Mouse (Mus musculus) hindbrain, embryonic 12.5 days (tissue): ENCODE data around the gene Vti1a. TPM values are rescaled to one million over a fixed set of nuclear protein-coding genes. Genes with fewer than 3 reads are reported as not detected.
A peak's percentile ranks its signal among the peaks of the same experiment; 100 is the strongest.

ENCODE experiments used
- ATAC-seq: fragments of 200-750 bp; cut with Nextera tagmentation; 2 replicates; pipeline ENCODE4 v1.8.0; 2017; ENCODE audit warnings: moderate TSS enrichment; ENCODE audit not compliant: low FRiP score
- H3K27ac ChIP-seq: fragments of 300-500 bp; sonication (generic); 2 replicates; pipeline ENCODE4 v1.5.1; 2016; ENCODE audit warnings: mild to moderate bottlenecking
- H3K27me3 ChIP-seq: fragments of 300-500 bp; sonication (generic); 2 replicates; pipeline ENCODE4 v1.6.1; 2016; ENCODE audit warnings: mild to moderate bottlenecking
- H3K36me3 ChIP-seq: fragments of 300-500 bp; sonication (generic); 2 replicates; pipeline ENCODE4 v1.6.1; 2016; ENCODE audit warnings: mild to moderate bottlenecking
- H3K4me1 ChIP-seq: fragments of 300-500 bp; sonication (generic); 2 replicates; pipeline ENCODE4 v1.6.1; 2016
- H3K4me2 ChIP-seq: fragments of 300-500 bp; sonication (generic); replicated peaks from 2 replicates; pipeline ENCODE4 v1.6.1; 2016; ENCODE audit warnings: mild to moderate bottlenecking
- H3K4me3 ChIP-seq: fragments of 300-500 bp; sonication (generic); 2 replicates; pipeline ENCODE4 v1.5.1; 2016; ENCODE audit warnings: mild to moderate bottlenecking
- H3K9ac ChIP-seq: fragments of 300-500 bp; sonication (generic); 2 replicates; pipeline ENCODE4 v1.6.1; 2016; ENCODE audit warnings: mild to moderate bottlenecking, moderate library complexity
- H3K9me3 ChIP-seq: fragments of 300-500 bp; sonication (generic); replicated peaks from 2 replicates; pipeline ENCODE4 v1.6.1; 2016; ENCODE audit warnings: mild to moderate bottlenecking
- WGBS: fragments of 180-500 bp; shearing (Covaris S2); methylation state at CpG from one replicate; pipeline ENCODE4 v1.1.7; 2016; 5-methylcytosine and 5-hydroxymethylcytosine counted together
- polyA plus RNA-seq: library from polyadenylated mRNA; unstranded; fragments of >200 nt; fragmentation: Nextera tagmentation; extraction: Ambion mirVana; gene quantifications from 2 replicates; pipeline ENCODE4 v1.2.1, GENCODE M21; 2016

Gene Vti1a
- 28.8 and 32.3 TPM in 2 replicates for polyA plus RNA-seq

DNA sequence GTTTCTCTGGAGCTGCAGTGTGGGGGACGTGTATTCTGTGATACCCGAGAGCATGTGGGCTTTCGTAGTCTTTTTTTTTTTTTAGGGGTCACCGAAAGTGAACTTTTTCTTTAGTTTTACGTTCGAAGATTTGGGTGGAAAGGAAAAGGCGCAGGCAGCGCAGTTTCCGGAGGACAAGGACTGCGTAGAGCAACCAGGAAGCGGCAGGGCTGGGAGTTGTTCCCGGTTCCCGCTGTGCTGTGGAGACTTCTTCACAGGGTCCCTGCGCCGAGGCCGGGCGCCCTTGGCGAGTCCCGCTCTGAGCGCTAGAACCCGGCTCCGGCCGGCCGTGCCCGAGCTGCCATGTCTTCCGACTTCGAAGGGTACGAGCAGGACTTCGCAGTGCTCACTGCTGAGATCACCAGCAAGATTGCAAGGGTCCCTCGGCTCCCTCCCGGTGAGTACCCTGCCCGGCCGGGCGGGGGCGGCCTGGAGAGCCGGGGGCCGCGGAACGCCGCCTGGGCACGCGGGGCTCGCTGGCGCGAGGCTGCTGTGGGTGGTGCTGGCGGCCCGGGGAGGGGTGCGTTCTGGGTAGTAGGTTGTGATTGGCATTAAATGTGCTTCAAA, at the start of gene Vti1a:
TSS of gene Vti1a (plus strand) at position 187 of the 606 bp plus-strand sequence.
- Histone ChIP-seq H3K9ac (peak within 1 kb of the TSS; percentile 83), H3K27me3 (no peaks in the 10 kb centered on the region), H3K27ac (peak within 1 kb of the TSS; percentile 80), H3K4me2 (peak within 1 kb of the TSS; percentile 97), H3K4me1 (peaks cover 26% of the 10 kb centered on the region), H3K4me3 (peak within 1 kb of the TSS; percentile 84), H3K36me3 (peaks cover 9% of the 10 kb centered on the region), H3K9me3 (no peaks in the 10 kb centered on the region)
- ATAC-seq: peak; percentile 88
- under 1% methylated on average over 48 of the region's 48 CpGs for WGBS

DNA sequence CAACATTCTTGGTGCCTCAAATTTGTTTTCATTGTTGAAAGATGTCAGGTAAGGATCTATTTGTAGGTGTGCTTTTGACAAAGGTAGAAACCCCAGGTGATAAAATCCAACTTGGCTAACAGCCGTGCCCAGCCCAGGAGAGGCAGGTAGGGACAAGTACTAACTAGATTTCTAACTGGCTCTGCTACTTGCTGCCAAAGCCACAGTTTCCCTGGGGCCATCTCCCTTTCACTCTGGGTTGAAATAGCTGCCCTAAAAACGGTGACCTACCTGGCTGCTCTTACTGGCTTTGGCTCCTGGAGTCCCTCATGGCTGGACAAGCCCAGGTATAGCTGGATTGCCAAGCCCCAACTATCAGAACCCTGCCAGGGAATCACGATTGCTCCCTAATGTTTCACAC, 49.3 kb upstream of the Vti1a start:
- H3K36me3 ChIP-seq: no peaks in the 10 kb centered on the region
- H3K27me3 ChIP-seq: no peaks in the 10 kb centered on the region
- no peak overlapping the region for H3K9ac ChIP-seq
- H3K9me3 ChIP-seq: no peaks in the 10 kb centered on the region
- H3K4me1 ChIP-seq: peaks cover 2% of the 10 kb centered on the region; the same call in 1 of the 2 replicates
- 83% methylated on average over 3 of the region's 3 CpGs for WGBS
- H3K4me3 ChIP-seq: no peak overlapping the region
- no peak overlapping the region for H3K4me2 ChIP-seq
- no peak overlapping the region for H3K27ac ChIP-seq
- ATAC-seq: no peak

DNA sequence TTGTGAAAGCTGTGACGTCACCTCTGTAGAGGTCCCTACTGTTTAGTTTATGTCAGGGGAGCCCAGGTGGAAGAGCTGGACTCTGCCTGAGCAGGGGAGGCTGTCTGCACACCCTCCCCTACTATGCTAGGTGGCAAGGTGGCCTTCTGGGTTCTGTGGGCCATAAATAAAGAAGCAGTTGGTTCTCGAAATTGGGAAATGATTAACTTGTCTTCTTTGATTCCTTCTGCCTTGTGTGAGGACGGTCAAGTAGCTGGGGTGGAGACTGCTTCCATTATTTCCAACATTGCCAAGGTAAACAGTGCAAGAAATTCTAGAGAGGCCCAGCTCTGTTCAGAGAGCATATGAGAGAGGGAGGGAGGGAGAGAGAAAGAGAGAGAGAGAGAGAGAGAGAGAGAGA, 47.9 kb upstream of the Vti1a start:
- H3K9me3 ChIP-seq: no peaks in the 10 kb centered on the region
- H3K4me1 ChIP-seq: peaks cover 2% of the 10 kb centered on the region; the same call in 1 of the 2 replicates
- no peaks in the 10 kb centered on the region for H3K36me3 ChIP-seq
- H3K4me2 ChIP-seq: no peak overlapping the region
- no peak overlapping the region for H3K4me3 ChIP-seq
- 77% methylated on average over 3 of the region's 3 CpGs for WGBS
- H3K27me3 ChIP-seq: no peaks in the 10 kb centered on the region
- H3K27ac ChIP-seq: no peak overlapping the region
- no peak for ATAC-seq
- H3K9ac ChIP-seq: no peak overlapping the region

DNA sequence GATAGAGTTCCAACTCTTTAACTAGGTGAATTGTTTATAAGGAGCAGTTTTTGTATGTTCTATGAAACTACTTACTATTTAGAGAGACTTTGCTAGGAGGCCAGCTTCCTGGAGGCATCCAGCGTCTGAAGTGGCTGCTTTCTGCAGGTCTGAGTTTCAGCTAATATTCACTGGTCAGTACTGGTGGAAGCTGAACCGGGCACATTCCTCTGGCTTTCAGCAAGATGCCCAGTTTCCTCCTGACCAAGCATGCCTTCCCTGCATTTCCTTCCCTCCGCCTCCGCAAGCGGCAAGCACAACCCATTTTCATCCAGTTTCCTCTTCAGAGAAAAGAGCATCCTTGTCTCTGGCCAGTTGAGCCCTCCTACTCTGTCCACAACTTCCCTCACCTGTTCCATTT, 47.0 kb upstream of the Vti1a start:
- Histone ChIP-seq H3K4me3 (no peak overlapping the region), H3K9me3 (no peaks in the 10 kb centered on the region), H3K4me1 (peaks cover 2% of the 10 kb centered on the region; the same call in 1 of the 2 replicates), H3K4me2 (no peak overlapping the region), H3K36me3 (no peaks in the 10 kb centered on the region), H3K27me3 (no peaks in the 10 kb centered on the region), H3K27ac (no peak overlapping the region), H3K9ac (no peak overlapping the region)
- 80% methylated on average over 5 of the region's 5 CpGs for WGBS
- no peak for ATAC-seq

DNA sequence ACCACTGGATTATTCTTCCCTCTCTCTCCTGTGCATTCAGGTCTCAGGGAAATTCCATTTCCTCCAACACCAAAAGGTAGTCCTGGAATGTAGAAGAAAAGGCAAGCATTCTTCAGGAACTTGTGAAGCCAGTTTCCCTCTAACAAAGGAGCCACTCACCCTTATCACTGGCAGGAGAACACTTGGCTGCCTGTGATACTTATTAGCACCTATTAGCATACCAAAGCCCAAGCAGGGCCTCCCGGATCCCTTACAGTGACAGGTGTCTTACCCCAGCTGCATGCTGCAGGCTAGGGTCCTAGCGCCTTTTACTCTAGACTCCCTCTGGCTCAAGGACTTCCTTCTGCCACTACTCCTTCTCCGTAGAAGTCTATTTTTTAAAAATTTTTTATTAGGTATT, 44.6 kb upstream of the Vti1a start:
- no peak for ATAC-seq
- WGBS: 38% methylated on average over 3 of the region's 3 CpGs

DNA sequence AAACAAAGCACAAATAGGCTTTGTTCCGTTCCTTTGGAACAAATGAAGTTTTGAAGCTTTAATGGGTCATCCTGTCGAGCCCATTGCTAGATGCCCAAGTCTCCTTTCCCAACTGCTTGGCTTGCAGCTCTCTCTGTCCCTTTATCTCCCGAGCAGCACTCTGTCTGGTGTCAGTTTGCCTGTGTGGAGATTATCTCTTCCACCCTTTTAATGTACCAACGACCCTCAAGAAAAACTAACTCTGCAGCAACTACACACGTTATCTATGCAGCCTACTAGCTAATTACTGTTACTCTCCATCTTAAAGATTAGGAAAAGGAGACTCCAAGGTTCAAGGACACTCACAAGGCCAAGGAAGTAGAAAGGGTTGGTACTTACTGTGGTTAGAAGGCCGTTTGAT, 42.8 kb upstream of the Vti1a start:
- WGBS: 85% methylated on average over 6 of the region's 6 CpGs
- Histone ChIP-seq H3K9me3 (no peaks in the 10 kb centered on the region), H3K27me3 (no peaks in the 10 kb centered on the region), H3K36me3 (no peaks in the 10 kb centered on the region), H3K4me1 (peaks cover 2% of the 10 kb centered on the region; the same call in 1 of the 2 replicates), H3K4me3 (no peak overlapping the region), H3K27ac (no peak overlapping the region), H3K4me2 (no peak overlapping the region), H3K9ac (no peak overlapping the region)
- ATAC-seq: no peak

More for the DNA sequence above, 44.6 kb upstream of the Vti1a start:
- no peaks in the 10 kb centered on the region for H3K9me3 ChIP-seq
- no peak overlapping the region for H3K4me3 ChIP-seq
- no peak overlapping the region for H3K4me2 ChIP-seq
- no peaks in the 10 kb centered on the region for H3K27me3 ChIP-seq
- no peak overlapping the region for H3K9ac ChIP-seq
- peaks cover 2% of the 10 kb centered on the region; the same call in 1 of the 2 replicates for H3K4me1 ChIP-seq
- H3K27ac ChIP-seq: no peak overlapping the region
- no peaks in the 10 kb centered on the region for H3K36me3 ChIP-seq

DNA sequence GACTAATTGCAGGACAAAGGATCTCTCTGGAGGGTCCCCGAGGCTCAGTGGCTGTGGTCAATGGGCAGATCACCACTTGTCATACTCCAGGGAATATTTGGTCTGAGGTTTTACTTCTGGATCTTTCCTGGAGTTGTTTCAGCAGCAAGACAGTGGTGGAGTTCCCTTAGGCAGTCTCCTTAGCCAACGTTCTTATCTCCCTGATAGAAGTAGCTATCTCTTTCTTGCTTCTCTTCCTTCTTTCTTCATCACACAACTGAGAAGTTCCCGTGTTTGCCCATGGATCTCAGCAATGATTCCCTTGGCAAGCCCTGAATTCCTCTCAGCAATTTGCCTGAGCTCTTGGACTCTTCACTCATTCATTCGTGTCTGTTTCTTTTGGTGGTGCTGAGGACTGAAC, 40.0 kb upstream of the Vti1a start:
- 84% methylated on average over 4 of the region's 4 CpGs for WGBS
- Histone ChIP-seq H3K4me3 (no peak overlapping the region), H3K36me3 (no peaks in the 10 kb centered on the region), H3K4me2 (no peak overlapping the region), H3K9me3 (no peaks in the 10 kb centered on the region), H3K27me3 (no peaks in the 10 kb centered on the region), H3K9ac (no peak overlapping the region), H3K27ac (no peak overlapping the region), H3K4me1 (0 out of 2 replicates have a peak, but pooled peaks cover 2% of the 10 kb centered on the region)
- ATAC-seq: no peak

DNA sequence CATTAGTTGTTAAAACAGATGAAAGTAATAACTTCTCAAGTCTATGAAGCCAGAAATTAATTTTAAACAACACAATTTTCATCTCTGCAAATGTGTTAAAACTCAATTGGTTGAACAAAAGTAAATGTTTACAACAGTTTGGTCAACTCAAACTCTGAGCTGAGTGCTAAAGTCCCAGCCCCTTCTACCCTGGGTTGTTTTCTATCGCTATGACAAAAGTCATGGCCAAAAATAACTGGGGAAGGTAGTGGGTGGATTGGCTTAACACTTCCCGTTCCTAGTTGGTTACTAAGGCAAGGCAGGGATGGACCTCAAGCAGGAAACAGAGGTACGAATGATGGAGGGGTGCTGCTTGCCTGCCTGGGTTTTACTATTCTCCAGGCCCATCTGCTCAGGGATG, 39.3 kb upstream of the Vti1a start:
- WGBS: 92% methylated on average over 3 of the region's 3 CpGs

DNA sequence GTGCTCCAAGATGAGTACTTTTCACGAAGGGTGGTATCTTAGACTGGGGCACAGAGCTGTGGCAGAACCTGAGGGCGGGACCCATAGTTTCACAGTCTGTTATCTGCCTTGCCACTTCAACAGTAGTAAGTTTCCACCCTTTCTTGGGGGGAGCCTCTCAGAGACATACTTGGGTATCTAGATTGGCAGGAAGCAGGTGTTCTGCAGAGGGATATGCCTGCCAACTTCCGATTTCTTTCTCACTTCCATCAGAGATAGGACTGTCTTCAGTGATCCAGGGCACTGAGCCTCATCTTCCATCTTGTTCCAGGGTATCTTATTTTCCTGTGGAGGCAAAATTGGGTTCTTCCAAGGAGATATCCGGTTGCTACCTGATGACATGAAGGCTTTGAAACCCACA, 32.0 kb upstream of the Vti1a start:
- Histone ChIP-seq H3K36me3 (no peaks in the 10 kb centered on the region), H3K27me3 (no peaks in the 10 kb centered on the region), H3K4me2 (no peak overlapping the region), H3K9ac (no peak overlapping the region), H3K4me3 (no peak overlapping the region), H3K4me1 (no peaks in the 10 kb centered on the region), H3K9me3 (no peaks in the 10 kb centered on the region), H3K27ac (no peak overlapping the region)
- ATAC-seq: no peak
- 94% methylated on average over 4 of the region's 4 CpGs for WGBS

More for the DNA sequence above, 39.3 kb upstream of the Vti1a start:
- ATAC-seq: no peak
- Histone ChIP-seq H3K4me2 (no peak overlapping the region), H3K9me3 (no peaks in the 10 kb centered on the region), H3K27ac (no peak overlapping the region), H3K9ac (no peak overlapping the region), H3K4me3 (no peak overlapping the region), H3K27me3 (no peaks in the 10 kb centered on the region), H3K4me1 (no peaks in the 10 kb centered on the region), H3K36me3 (no peaks in the 10 kb centered on the region)

DNA sequence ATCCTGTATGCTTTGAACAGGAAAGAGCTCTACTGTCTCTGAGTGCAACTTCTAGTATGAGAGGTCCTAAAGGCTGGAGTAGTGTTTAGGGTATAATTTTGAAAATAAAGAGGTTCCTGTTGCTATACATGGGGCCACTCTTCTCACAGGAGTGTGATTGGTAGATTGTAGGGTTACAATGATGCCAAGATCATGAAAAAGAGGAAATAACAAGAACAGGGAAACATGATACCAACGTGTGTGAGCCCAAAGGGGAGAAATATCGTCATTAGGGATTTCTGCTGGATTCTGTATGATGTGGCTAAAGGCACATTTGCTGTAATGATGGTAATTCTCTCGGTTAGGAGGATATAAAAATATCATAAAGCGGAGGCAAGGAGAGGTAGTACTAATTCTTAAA, 30.1 kb upstream of the Vti1a start:
- ATAC-seq: no peak

DNA sequence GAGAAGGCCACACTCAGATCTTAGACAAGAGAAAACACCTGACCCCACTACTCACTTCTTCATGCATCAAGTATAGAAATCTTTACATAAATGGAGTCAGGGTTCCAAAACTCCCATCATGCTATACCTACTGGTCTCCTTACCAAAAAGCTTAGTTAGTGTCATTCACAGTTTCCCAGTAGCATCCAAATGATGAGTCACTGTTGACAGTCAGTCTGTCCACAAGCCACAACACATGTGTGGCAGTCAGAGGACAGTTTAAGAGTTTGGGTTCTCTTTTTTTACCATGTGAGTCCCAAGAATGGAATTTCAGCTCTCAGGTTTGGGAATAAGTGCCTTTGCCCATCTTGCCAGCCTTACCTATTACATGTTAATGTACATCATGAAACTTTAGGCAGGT, 27.1 kb upstream of the Vti1a start:
- Histone ChIP-seq H3K9me3 (no peaks in the 10 kb centered on the region), H3K27me3 (no peaks in the 10 kb centered on the region), H3K4me3 (no peak overlapping the region), H3K9ac (no peak overlapping the region), H3K4me2 (no peak overlapping the region), H3K36me3 (no peaks in the 10 kb centered on the region), H3K27ac (no peak overlapping the region), H3K4me1 (0 out of 2 replicates have a peak, but pooled peaks cover 5% of the 10 kb centered on the region)
- no peak for ATAC-seq

More for the DNA sequence above, 30.1 kb upstream of the Vti1a start:
- Histone ChIP-seq H3K27ac (no peak overlapping the region), H3K4me1 (no peaks in the 10 kb centered on the region), H3K36me3 (no peaks in the 10 kb centered on the region), H3K9me3 (no peaks in the 10 kb centered on the region), H3K9ac (no peak overlapping the region), H3K4me3 (no peak overlapping the region), H3K27me3 (no peaks in the 10 kb centered on the region), H3K4me2 (no peak overlapping the region)
- WGBS: 91% methylated on average over 4 of the region's 4 CpGs

DNA sequence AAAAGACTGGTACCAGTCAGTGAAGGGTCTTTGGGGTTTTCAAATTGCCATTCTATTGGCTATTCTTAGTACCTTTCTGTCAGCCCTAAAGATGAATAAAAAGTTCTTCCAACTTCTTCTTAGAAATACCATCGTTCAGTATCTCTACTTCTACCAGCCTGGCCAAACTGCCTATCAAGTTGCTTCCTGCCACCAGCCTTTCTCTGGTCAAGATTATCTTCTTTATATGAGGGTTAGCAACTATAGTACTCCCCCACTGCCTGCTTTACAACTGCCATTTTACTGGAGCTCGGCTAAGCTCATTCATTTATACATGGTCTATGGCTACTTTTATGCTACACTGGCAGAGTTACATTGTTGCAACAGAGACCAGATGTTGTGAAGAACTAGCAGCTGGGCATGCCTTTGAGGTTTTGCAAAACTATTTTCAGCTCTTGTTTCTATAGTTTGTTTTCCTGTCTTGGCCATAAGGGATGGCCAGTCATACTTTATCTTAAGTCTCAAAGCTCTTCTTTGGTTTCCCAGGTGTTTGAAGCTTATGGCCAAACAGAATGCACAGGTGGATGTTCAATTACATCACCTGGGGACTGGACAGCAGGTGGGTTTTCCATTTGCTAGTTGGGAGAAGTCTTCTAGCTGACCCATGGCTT, 25.3 kb upstream of the Vti1a start:
- Histone ChIP-seq H3K4me1 (0 out of 2 replicates have a peak, but pooled peaks cover 5% of the 10 kb centered on the region), H3K27me3 (no peaks in the 10 kb centered on the region), H3K9ac (no peak overlapping the region), H3K4me2 (no peak overlapping the region), H3K36me3 (0 out of 2 replicates have a peak, but pooled peaks cover 8% of the 10 kb centered on the region), H3K4me3 (no peak overlapping the region), H3K27ac (no peak overlapping the region), H3K9me3 (no peaks in the 10 kb centered on the region)
- WGBS: 90% methylated on average over 2 of the region's 2 CpGs
- ATAC-seq: no peak
